Mouse (Mus musculus) CD4-positive helper T cell, adult 2 months (primary cell): ENCODE results near the gene Spag7.
A peak's percentile ranks its signal among the peaks of the same experiment; 100 is the strongest.

Source experiments
- DNase-seq: peaks from one replicate; pipeline ENCODE4 v3.0.0-alpha.2; 2012; ENCODE audit warnings: low read depth, missing footprints, low spot score

Spag7 gene

DNA sequence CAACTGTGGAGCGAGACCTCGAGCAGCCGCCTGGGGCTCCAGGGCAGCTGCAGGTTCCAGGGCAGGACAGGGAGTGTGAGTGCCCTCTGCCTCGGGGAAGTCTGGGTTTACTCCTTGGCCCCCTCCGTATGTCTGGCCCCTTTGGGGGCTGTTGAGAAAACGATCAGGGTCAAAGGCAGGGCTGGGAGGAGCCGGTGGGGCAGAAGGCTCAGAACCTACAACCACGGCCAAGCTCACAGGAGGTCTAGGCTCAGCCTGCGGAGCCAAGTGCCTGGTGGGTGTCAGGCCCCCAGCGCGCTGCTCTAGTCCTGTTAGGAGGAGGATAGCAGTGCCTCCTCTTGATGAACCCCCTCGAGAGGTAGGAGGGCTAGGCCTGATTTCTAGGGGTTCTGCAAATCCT lies 12.0 kb upstream of the Spag7 start:
- DNase-seq: no peak

DNA sequence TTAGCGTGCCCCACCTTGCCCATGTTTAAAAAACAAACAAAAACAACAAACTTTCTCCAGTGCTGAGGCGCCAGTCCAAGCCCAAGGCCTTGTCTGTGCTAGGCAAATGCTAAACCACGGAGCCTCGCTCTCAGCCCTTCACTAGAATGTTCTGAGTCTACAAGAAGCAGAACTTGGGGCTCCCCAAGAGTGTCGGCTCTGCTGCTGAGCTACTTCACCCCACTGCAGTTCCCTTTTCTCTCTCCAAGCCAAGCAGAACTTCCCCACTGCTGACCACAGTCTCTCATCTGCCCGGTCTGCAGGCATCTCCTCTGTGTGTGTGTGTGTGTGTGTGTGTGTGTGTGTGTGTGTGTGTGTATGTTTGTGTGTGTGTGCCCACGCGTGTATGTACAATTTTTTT lies 10.7 kb upstream of the Spag7 start:
- DNase-seq: no peak

DNA sequence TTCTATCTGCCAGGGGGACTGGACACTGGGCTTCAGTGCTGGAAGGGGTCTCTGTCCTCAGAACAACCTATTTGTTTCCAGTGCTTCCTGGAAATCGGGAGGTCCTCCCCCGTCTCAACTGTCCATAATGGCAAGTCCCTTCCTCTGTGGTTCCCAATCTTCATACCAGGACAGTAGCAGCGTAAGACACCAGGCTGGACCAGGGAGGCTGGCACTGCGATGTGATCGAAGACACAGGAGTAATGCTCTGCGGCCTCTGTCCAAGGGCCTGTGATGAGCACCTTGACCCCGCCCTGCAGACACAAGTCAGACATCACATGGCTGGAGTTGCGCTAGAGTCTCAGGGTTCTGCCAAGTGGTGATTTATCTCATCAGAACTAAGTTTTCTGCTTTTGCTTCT lies 10.1 kb upstream of the Spag7 start:
- no peak for DNase-seq

DNA sequence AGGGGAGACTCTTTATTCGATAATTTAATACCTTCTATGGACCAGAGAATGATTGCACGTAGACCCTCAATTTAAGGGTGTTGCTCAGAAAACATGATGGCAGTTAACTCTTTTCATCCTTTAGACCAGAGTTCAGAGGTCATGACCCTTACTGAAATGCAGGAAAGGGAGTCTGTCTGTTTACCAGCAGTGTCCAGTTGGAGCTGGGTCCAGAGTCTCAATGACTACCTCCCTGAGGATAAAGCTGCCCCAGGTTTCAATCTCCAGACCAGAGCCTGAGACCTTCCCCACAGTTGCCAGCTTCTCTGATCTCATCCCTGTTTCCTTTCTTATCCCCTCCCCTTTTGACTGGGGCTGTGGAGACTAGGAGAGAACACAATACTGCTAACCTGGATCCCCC lies 9.4 kb upstream of the Spag7 start:
- DNase-seq: no peak

DNA sequence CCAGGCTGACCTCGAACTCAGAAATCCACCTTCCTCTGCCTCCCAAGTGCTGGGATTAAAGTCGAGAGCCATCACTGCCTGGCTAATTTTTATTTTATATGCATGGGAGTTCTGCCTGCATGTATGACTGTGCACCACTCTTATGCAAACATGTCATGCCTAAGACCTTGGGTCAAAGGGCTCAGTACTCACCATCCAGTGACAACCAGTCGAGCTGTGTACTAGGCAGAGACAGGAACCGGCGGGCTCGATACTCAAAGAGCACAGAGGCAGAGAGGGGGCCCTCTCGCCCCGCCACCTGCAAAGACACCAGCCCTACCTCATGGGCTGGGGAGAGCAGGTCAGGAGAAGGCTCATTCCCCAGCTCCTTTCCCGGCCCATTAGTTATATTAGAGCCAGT lies 8.9 kb upstream of the Spag7 start:
- DNase-seq: no peak

DNA sequence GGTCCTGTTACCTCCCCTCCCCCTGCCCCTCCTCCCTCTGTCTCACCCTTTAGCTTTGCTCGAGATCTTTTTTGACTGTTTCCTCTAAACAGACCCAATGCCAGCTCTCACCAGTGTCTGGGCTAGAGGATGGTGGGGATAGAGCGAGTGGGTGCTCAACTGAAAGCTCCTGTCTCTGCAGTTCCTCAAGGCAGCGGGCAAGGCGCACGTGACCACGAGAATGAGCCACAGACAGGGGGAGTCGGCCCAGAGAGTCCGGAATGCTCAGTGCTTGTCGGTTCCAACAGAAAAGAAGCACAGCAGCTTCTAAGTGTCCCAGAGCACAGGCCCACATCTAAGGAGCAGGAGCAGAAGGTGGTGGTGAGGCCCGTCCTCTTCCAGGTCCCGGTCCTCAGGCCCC lies 5.3 kb upstream of the Spag7 start:
- no peak for DNase-seq

DNA sequence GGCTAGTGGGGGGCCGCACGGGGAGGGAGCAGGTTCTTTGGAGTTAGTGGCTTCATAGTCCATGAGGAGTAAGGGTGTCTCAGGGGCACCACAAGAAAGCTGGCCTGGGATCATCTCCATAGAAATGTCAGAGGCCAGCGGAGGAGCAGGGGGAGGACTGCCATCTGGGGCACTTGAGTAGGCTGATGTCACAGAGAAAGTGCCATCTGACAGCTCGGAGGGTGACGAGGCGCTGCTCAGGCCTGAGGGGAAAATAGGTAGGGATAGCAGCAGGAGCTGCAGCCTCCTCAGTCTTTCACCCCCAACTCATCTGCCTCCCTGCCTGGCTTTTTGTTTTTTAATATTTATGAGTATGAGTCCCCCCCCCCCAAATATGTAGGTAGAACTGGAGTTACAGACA lies 4.8 kb upstream of the Spag7 start:
- DNase-seq: no peak

DNA sequence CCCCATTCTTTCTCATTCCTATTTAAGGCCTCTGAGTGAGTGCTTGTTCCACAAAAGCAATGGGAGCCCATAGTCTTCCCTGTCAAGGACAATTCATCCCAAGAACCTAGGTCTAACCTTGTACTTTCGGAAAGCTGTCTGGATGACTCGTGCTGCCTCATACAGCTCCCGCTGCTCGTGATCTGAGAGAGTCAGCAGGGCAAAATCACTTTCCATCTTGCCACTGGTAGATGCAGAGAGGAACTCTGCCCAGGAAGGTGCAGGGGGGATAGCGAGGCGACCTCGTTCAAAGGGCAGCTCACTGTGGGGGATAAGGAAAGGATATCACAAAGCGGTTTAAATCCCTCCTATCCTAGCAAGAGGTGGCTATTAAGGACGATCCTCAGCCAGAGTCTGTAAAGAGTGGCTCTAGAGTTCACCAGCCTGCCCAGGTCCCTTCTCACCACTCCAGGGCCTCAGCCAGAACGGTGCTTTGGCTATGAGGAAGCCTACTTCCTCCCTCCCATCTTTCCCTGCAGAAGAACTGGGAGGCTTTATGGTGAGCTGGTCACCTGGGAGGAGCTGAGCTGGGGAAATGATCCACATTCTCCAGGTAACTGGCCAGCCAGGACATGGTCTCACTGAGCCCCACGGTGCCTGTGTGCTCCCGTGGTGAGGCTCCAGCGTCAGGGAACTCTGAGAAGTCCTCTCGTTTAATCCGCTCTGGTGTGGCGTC lies 2.3 kb upstream of the Spag7 start:
- DNase-seq: no peak

DNA sequence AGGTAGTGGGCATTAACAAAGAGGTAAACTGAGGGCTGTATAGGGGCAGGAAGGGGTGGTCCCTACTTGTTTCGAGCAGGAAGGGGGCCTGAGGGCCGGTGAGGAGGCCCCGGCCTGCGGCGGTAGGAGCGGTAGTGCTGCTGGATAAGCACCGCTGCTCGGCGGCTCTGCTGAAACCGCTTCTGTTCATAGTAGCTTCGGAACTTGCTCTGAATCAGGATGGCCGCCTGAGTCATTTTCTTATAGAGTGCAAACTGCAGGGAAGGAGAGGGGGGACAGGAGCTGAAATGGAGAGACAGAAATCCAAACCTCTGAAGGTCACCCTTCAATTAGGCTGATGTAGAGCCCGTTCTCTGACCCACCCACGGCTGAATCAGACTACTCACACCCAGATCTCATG lies 1.3 kb upstream of the Spag7 start:
- no peak for DNase-seq

DNA sequence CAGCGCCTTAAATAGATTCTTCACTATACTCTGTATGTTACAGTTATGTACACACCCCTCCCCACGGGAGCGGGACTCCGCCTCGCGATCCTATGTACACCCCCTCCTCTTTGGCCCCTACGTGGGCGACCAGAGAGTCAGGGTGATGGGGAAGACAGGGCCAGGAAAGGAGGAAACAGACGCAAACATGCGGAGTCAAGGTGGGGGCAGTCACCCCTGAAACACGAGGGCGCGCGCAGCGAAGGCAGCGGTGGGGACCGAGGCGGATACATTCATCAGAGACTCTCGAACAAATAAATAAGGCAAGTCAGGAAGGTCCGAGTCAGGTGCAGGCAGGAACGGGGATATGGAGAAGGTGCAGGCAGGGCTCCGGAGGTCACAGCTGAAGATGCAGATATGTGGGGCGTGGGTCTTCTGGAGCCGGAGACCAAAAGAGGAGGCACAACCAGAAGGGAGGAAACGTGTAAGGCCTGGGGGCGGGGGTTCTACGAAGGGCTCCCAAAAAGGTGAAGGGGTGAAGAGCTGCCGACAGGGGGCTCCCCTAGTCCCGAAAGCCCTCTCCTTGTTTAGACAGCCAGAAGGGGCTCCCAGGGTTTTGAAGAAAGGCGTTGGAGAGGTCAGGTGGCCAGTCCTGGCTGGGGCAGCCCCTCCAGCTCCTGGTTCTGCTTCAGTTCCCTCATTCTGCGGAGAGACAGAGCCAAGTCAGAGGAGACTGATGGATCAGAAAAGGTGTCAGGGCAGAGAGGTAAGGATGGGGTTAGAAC lies 548 bp upstream of the Spag7 start:
- peak; percentile 90 for DNase-seq

DNA sequence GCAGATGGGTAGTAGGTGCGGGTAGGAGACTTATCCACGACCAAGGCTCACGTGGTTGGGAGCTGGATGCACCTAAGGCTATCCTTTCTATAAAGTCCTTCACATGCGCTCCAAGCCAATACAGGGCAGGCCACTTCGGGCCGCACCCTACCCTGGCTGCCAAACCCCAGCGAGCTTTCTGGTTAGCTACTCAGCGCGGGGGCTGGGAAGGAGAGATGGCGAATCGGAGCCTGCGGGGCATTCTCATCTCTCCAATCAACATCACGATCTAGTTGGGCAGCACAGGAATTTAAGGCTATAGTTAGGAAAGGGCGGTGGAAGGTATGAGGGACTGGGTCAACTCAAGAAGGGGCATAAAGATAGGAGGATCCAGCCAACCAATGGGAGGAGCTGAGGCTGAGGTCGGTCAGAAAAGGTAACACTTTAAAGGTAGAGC lies 863 bp downstream of the Spag7 start:
- no peak for DNase-seq

DNA sequence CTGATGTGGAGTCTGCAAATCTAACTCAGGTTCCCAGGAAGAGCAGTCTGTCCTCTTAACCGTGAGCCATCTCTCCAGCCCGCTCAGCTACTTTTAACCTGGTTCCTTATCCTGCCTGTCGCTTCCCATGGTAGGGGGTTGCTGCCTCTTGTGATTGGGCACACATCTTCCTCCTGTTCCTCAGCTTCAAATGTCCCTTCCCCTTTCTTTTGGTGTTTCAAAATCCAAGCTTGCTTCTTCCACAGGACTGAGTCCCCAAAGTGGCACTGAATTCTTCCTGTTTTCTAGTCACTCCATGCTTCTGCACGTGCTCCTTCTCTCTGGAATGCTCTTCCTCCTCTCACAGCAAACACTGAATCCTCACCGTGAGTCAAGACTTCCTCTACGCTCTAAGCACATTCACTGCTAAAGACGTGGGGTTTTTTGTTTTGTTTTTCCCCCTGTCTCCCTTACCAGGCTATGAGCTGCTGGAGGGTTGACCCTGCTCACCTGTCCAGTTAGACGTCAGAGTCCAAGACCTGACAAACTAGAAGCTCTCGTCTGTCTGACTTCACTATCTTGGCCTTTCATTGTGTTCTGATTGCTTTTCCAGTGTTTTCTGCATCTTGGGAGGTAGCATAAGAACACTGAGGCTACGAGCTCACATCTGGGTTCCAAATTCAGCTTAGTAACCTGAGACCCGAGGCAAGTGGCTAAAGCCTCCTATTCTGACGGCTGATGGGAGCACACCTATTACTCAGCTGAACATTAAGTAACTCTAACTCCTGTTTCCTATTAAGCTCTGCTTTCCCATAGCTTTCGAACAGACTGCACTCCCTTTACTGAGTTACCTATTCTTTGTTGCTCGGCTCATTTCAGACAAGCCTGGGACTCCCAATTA lies 1.7 kb downstream of the Spag7 start:
- DNase-seq: no peak

DNA sequence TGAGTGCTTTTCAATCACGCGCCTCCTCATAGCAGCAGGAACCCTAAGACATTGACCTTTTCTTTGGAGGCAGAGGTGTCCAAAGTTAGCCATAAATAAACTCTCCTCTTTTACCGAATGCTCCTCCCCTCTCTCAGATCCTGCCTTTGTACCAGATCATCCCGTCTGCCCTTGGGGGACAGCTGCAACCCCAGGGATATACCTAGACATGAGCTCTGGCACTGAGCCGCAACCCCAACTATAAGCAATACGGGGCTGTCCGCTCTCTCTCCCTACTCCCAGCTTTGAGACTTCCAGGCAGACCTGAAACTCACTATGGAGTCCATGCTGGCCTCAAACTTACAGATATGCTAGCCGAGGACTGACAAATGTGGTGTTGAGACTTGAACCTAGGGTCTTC lies 2.5 kb downstream of the Spag7 start:
- DNase-seq: no peak

DNA sequence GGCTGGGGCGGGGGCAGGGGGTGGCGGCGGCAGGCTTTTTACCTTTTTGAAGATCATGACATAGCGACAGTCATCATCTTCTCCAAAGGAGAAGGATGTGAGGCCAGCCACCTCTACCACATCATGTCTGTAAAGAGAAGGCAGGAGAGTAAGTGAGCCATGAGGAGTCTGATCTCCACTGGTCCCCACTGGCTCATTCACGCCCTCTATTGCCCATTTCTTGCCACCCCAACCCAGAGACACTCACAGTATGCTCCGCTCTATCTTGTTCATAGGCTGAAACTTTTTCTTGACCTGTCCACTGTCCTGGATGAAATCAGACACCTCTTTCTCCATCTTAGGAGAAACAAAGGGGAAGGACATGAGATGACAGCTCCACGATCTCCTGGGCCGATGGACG lies 4.5 kb downstream of the Spag7 start:
- no peak for DNase-seq

DNA sequence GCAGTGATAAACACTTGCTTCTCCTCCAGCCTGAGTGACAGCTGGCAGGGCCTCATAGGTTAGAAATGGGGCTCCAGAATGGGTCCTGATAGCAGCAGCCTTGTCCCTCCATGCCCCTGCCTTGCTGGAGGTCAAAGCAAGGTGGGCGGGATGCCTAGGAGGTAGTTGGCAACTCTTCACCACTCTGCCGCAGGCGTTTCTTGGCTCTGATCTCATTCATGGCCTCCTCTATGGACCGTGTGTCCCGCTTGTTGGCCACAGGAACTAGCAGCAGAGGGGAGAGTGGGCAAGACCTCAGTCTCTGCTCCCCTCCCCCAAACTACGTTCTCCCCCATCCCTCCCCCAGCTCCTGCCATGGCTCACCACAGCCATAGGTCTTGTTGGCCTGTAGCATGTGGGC lies 5.3 kb downstream of the Spag7 start:
- DNase-seq: no peak

DNA sequence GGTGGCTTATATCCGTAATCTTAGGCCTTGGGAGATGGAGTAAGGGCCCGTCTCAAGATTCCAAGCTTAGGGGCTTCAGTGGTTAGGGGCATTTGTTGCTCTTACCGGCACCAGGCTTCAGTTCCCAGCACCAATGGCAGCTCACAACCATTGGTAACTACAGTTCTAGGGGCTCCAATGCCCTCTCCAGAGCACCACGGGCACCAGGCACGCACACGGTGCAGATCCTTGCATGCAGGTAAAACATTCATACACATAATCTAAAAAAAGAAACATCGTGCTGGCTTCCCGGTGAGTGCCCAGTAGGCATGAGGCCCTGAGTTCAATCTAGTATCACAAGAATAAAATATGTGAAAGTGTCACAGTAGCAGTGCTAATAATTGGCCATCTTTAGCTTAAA lies 6.1 kb downstream of the Spag7 start:
- no peak for DNase-seq

DNA sequence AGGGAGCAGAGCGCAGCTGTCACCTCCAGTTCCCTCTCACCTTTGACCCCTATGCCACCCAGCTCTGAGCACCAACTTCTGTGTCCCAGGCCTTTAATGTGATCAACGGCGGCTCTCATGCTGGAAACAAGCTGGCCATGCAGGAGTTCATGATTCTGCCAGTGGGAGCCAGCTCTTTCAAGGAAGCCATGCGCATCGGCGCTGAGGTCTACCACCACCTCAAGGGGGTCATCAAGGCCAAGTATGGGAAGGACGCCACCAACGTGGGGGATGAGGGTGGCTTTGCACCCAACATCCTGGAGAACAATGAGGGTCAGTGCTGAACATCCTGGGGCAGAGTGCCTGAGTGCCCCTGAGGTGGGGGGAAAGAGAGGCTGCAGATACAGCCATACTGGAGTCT lies 8.6 kb downstream of the Spag7 start:
- DNase-seq: no peak

DNA sequence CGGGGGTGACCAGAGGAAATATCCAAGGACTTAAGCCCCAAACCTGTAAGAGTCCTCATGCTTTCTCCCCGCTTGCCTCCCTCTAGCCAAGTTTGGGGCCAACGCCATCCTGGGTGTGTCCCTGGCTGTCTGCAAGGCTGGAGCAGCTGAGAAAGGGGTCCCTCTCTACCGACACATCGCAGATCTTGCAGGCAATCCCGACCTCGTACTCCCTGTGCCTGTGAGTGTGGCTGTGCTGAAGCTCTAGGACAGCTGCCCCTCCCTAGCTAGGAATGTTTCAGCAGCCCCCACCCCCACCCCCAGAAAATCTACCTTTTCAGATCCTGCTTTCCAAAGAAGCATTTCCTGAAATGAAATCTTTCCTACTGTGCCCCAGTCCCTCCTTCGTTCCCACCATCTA lies 10.3 kb downstream of the Spag7 start:
- DNase-seq: no peak

DNA sequence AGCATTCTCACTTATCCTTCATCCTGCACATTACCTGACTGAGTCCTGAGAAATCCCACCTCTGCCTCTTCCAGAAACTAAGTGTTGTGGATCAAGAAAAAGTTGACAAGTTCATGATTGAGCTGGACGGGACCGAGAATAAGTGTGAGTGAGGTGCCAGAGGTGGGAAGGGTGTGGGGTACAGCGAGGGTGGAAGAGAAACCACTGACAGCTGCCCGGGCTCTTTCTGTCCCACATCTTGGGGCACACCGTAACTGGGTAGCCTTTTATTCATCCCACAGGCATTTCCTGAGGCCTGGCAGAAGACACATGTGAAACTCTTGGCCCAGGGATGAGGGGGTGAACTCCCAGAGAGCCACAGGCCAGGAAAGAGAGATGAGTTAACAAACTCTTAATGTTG lies 10.7 kb downstream of the Spag7 start:
- DNase-seq: no peak

DNA sequence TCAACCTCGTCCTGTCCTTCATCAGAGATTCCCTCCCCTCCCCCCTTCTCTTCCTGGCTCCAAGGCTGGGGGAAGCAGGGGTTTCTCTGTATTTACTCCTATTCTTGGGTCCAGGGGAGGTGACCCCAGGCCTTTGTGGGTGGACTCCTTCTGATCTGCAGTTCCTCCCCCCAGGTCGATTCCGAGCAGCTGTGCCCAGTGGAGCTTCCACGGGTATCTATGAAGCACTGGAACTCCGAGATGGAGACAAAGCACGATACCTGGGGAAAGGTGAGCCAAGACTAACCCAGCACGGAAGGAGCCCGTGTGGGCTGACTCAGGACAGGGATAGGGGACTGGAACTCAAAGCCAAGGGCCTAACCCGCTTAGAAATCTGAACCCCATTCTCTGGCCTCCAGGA lies 11.2 kb downstream of the Spag7 start:
- no peak for DNase-seq

DNA sequence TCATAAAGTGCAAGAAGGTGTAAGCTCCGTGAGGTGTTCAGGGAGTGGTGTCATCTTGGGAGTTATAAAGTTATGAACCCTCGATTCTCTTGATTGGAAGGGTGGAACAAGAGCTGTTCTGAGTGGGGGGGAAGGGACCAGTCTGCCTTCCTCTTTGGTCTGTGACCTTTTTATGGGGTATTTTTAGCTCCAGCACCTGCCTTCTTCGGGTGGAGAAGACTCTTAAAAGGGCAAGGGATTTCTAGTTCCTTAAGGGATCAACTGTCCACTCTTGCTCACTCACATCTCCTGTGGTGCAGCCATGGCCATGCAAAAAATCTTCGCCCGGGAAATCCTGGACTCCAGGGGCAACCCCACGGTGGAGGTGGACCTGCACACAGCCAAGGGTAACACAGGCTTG lies 11.6 kb downstream of the Spag7 start:
- DNase-seq: no peak

DNA sequence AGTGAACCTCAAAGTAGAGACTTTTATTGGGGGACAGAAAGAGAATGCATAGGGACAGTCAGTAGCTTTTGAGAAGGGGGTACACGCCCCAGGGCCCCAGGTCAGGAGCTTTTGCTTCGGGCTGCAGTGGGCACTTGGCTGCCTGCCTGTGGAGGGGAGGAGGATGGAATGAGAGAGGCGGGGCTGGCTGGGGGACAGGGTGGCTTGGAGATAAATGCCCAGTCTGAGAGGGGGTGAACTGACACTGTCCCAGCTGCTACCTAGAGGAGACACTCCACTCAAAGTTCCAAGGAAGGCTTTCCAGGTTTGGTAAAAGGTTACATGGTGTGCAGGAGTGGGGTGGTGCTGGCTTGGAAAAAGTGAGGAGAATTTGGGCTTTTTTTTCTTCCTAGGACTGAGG lies 12.3 kb downstream of the Spag7 start, which contains the start of gene Eno3:
TSS of gene Eno3 (plus strand) at position 239 of the 400 bp plus-strand sequence.
- no peak for DNase-seq
